Mouse (Mus musculus) layer of hippocampus, adult 18-20 months (tissue): ENCODE results near the gene Fam170b. TPM values are rescaled to one million over a fixed set of nuclear protein-coding genes. Genes with fewer than 3 reads are reported as not detected.

ENCODE experiments used
- total RNA-seq, 2 experiments: library from RNA; stranded (reverse); gene quantifications; 2 replicates each; pipeline ENCODE4 v1.2.3; 2021

Gene Fam170b
- total RNA-seq, 2 experiments from 2014 or later, result not detected

Other genes with a start within 250 kb of the Fam170b start
- gene Prrxl1, start 234.6 kb upstream of the Fam170b start, total RNA-seq, result under 1 TPM; 0.18 to 0.35 TPM
- gene 3425401B19Rik, start 148.7 kb upstream of the Fam170b start, total RNA-seq, result under 1 TPM in 1 of 2 experiments, not detected in 1; 0.08 TPM
- gene Tmem273, start 48.0 kb upstream of the Fam170b start, total RNA-seq, result under 1 TPM; 0.57 to 0.71 TPM
- 1 to 10 TPM; 3.6 to 4.3 TPM for gene Vstm4, start 22.8 kb downstream of the Fam170b start, total RNA-seq
- gene Lrrc18, start 157.4 kb downstream of the Fam170b start, total RNA-seq, result under 1 TPM; 0.42 to 0.43 TPM